Mouse (Mus musculus): ENCODE measurements at regions not wholly inside any gene's neighbourhood (a gene's known extent, or its start where the extent isn't known, plus 50 kb on each side); places are given as distances from the start of the nearest gene placed in this dataset.
A peak's percentile ranks its signal among the peaks of the same experiment; 100 is the strongest.
"Not testable (repeated sequence)": the region's sequence is repeated elsewhere in the genome, so short reads cannot be mapped to it uniquely, and the experiment has no call there.

GRCm38 (mm10) chr14:26319821-26320220, 62.1 kb downstream of the Duxbl3 start:
- not testable (repeated sequence) for H3K4me1 ChIP-seq (ENCODE audit: control insufficient read depth in 2 of 2, insufficient read depth in 2 of 2, low read length in 2 of 2); H3K36me3 ChIP-seq (ENCODE audit: control insufficient read depth, insufficient read depth, low read length); H3K27me3 ChIP-seq (ENCODE audit: control insufficient read depth, insufficient read depth, low read length); H3K27ac ChIP-seq (replicated peaks in 1 of 2; ENCODE audit: control insufficient read depth in 1 of 2, insufficient read depth in 1 of 2, low read depth in 2 of 2, low read length in 2 of 2); H3K4me2 ChIP-seq (ENCODE audit: low read length); H3K4me3 ChIP-seq (ENCODE audit: control insufficient read depth in 1 of 2, insufficient read depth in 1 of 2, low read depth in 1 of 2, low read length in 2 of 2); H3K9ac ChIP-seq (ENCODE audit: low read length); H3K9me3 ChIP-seq (ENCODE audit: control insufficient read depth, low read length); ATAC-seq (ENCODE audit: insufficient number of reproducible peaks, insufficient read depth, low FRiP score, low read depth)
- WGBS: 78% methylated on average over 2 of the region's 2 CpGs

DNA sequence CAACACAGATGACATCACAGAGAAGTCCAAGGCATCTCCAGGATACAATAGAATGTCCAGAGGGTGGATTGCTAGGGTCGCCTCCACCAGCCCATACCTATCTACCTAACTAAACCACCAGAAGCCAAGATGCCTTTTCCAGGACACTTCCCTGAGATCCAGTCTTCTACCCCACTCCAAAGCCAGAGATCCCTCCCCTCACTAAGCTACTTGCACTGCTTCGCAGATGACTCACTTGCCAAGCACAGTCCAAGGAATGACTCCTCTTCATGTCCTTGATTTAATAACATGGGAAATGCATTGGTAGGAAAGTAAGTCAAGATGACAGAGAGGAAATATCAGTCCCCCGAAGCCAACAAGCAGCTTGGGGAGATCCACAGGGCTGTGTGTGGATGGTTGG, 63.0 kb downstream of the Duxbl3 start:
- Histone ChIP-seq H3K27ac (replicated peaks in 1 of 2; ENCODE audit: control insufficient read depth in 1 of 2, insufficient read depth in 1 of 2, low read depth in 2 of 2, low read length in 2 of 2) (no peak overlapping the region), H3K4me3 (ENCODE audit: control insufficient read depth in 1 of 2, insufficient read depth in 1 of 2, low read depth in 1 of 2, low read length in 2 of 2) (no peak overlapping the region), H3K9ac (ENCODE audit: low read length) (no peak overlapping the region), H3K9me3 (ENCODE audit: control insufficient read depth, low read length) (no peaks in the 10 kb centered on the region), H3K4me2 (ENCODE audit: low read length) (no peak overlapping the region), H3K27me3 (ENCODE audit: control insufficient read depth, insufficient read depth, low read length) (no peaks in the 10 kb centered on the region), H3K4me1 (ENCODE audit: control insufficient read depth in 2 of 2, insufficient read depth in 2 of 2, low read length in 2 of 2) (no peaks in the 10 kb centered on the region), H3K36me3 (ENCODE audit: control insufficient read depth, insufficient read depth, low read length) (no peaks in the 10 kb centered on the region)
- 88% methylated on average over 3 of the region's 3 CpGs for WGBS
- ATAC-seq (ENCODE audit: insufficient number of reproducible peaks, insufficient read depth, low FRiP score, low read depth): no peak

DNA sequence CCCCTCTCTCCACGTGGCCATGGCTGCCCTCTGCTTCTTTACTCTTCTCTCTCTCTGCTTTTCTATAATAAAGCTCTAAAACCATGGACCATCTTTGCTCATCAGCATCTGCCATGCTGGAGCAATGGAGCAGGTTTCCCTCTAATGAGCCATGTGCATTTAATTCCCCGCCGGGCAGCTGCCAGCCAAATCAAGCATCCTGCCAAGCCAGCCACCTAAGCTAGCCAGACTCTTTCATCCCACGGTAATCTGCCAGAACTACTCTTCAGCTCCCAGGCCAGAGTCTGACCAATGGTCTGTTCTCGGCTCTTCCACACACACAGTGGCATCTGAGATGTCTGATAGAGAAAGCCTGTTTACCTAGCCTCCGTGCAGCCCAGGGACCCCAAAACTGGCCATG, 70.8 kb downstream of the Duxbl3 start:
- Histone ChIP-seq H3K4me1 (ENCODE audit: control insufficient read depth in 2 of 2, insufficient read depth in 2 of 2, low read length in 2 of 2) (no peaks in the 10 kb centered on the region), H3K27ac (replicated peaks in 1 of 2; ENCODE audit: control insufficient read depth in 1 of 2, insufficient read depth in 1 of 2, low read depth in 2 of 2, low read length in 2 of 2) (no peak overlapping the region), H3K27me3 (ENCODE audit: control insufficient read depth, insufficient read depth, low read length) (no peaks in the 10 kb centered on the region), H3K4me3 (ENCODE audit: control insufficient read depth in 1 of 2, insufficient read depth in 1 of 2, low read depth in 1 of 2, low read length in 2 of 2) (no peak overlapping the region), H3K36me3 (ENCODE audit: control insufficient read depth, insufficient read depth, low read length) (no peaks in the 10 kb centered on the region), H3K9me3 (ENCODE audit: control insufficient read depth, low read length) (no peaks in the 10 kb centered on the region), H3K9ac (ENCODE audit: low read length) (no peak overlapping the region), H3K4me2 (ENCODE audit: low read length) (no peak overlapping the region)
- no peak for ATAC-seq (ENCODE audit: insufficient number of reproducible peaks, insufficient read depth, low FRiP score, low read depth)
- 80% methylated on average over 6 of the region's 6 CpGs for WGBS

DNA sequence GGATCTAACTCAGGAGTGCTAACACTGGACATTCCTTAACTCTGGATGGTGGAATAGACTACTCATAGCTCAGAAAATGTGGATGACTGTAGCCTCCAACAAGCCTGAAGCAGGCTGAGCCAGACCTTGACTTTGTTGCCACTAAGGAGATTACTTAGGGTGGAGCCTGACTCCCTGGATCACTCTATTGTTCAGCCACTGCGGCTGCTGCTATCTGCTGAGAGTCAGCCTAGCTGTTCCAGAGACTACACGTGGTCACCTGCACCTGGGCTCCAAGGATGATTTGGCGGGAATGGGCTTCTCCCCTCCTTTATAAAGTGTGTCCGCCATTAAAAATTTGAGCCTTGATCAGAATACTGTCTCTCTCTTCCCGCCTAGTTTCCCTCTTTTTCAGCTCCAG, 83.3 kb downstream of the Duxbl3 start:
- no peaks in the 10 kb centered on the region for H3K36me3 ChIP-seq (ENCODE audit: control insufficient read depth, insufficient read depth, low read length)
- no peaks in the 10 kb centered on the region for H3K9me3 ChIP-seq (ENCODE audit: control insufficient read depth, low read length)
- H3K9ac ChIP-seq (ENCODE audit: low read length): no peak overlapping the region
- H3K4me2 ChIP-seq (ENCODE audit: low read length): no peak overlapping the region
- H3K4me3 ChIP-seq (ENCODE audit: control insufficient read depth in 1 of 2, insufficient read depth in 1 of 2, low read depth in 1 of 2, low read length in 2 of 2): no peak overlapping the region
- no peak for ATAC-seq (ENCODE audit: insufficient number of reproducible peaks, insufficient read depth, low FRiP score, low read depth)
- no peaks in the 10 kb centered on the region for H3K27me3 ChIP-seq (ENCODE audit: control insufficient read depth, insufficient read depth, low read length)
- no peak overlapping the region for H3K27ac ChIP-seq (replicated peaks in 1 of 2; ENCODE audit: control insufficient read depth in 1 of 2, insufficient read depth in 1 of 2, low read depth in 2 of 2, low read length in 2 of 2)
- WGBS: 83% methylated on average over 5 of the region's 5 CpGs
- H3K4me1 ChIP-seq (ENCODE audit: control insufficient read depth in 2 of 2, insufficient read depth in 2 of 2, low read length in 2 of 2): no peaks in the 10 kb centered on the region

- Histone ChIP-seq H3K4me3 (ENCODE audit: control insufficient read depth in 1 of 2, insufficient read depth in 1 of 2, low read depth in 1 of 2, low read length in 2 of 2) (no peak overlapping the region), H3K27me3 (ENCODE audit: control insufficient read depth, insufficient read depth, low read length) (no peaks in the 10 kb centered on the region), H3K4me2 (ENCODE audit: low read length) (no peak overlapping the region), H3K9ac (ENCODE audit: low read length) (no peak overlapping the region), H3K4me1 (ENCODE audit: control insufficient read depth in 2 of 2, insufficient read depth in 2 of 2, low read length in 2 of 2) (peaks cover 9 to 11% of the 10 kb centered on the region in 2 experiments), H3K9me3 (ENCODE audit: control insufficient read depth, low read length) (no peaks in the 10 kb centered on the region), H3K27ac (replicated peaks in 1 of 2; ENCODE audit: control insufficient read depth in 1 of 2, insufficient read depth in 1 of 2, low read depth in 2 of 2, low read length in 2 of 2) (no peak overlapping the region), H3K36me3 (ENCODE audit: control insufficient read depth, insufficient read depth, low read length) (no peaks in the 10 kb centered on the region)
- no peak for ATAC-seq (ENCODE audit: insufficient number of reproducible peaks, insufficient read depth, low FRiP score, low read depth)
- 76% methylated on average over 1 of the region's 1 CpGs for WGBS
Measured at GRCm38 (mm10) chr14:26345227-26345626, 87.5 kb downstream of the Duxbl3 start.

DNA sequence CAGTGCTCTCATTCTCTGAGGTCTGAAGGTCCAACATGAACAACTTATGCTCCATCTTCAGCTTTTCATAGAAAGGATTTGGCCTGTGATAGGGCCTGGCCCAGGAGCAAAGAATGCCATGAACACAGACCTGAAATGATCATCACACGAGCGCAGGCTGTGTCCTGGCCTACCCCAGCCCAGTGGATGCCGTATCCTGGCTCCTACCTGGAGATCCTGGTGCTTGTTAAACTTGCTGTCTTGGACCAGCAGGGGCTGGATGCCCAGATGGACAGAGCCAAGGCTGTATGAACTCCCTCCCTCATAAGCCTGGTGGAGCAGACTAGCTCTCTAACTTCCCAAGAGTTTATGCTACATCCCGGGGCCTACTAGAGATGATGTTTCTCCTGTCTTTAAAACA, 89.5 kb downstream of the Duxbl3 start:
- Histone ChIP-seq H3K36me3 (ENCODE audit: control insufficient read depth, insufficient read depth, low read length) (no peaks in the 10 kb centered on the region), H3K4me3 (ENCODE audit: control insufficient read depth in 1 of 2, insufficient read depth in 1 of 2, low read depth in 1 of 2, low read length in 2 of 2) (no peak overlapping the region), H3K27me3 (ENCODE audit: control insufficient read depth, insufficient read depth, low read length) (no peaks in the 10 kb centered on the region), H3K9me3 (ENCODE audit: control insufficient read depth, low read length) (no peaks in the 10 kb centered on the region), H3K27ac (replicated peaks in 1 of 2; ENCODE audit: control insufficient read depth in 1 of 2, insufficient read depth in 1 of 2, low read depth in 2 of 2, low read length in 2 of 2) (no peak overlapping the region), H3K4me1 (ENCODE audit: control insufficient read depth in 2 of 2, insufficient read depth in 2 of 2, low read length in 2 of 2) (peaks cover 9 to 11% of the 10 kb centered on the region in 2 experiments), H3K4me2 (ENCODE audit: low read length) (no peak overlapping the region), H3K9ac (ENCODE audit: low read length) (no peak overlapping the region)
- ATAC-seq (ENCODE audit: insufficient number of reproducible peaks, insufficient read depth, low FRiP score, low read depth): no peak
- 90% methylated on average over 4 of the region's 4 CpGs for WGBS

DNA sequence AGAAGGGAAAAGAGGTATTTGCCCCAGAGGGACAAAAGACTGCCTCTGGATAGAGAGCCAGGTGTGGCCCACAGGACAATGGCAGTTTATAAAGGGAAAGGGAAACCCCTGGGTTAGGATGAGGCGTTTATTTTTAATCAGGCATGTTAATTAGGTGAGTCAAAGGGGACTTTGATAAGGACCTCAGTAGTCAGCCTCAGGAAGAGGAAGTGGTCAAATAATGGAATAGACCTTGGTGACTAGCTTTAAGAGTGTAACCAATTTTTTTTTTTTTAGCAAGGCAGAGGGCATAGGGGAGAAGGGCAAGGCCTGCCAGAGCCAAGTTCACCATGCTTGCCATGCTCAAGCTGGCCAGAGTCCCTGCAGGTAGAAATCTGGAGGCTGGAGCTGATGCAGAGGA, 95.2 kb downstream of the Duxbl3 start:
- Histone ChIP-seq H3K27ac (replicated peaks in 1 of 2; ENCODE audit: control insufficient read depth in 1 of 2, insufficient read depth in 1 of 2, low read depth in 2 of 2, low read length in 2 of 2) (no peak overlapping the region), H3K36me3 (ENCODE audit: control insufficient read depth, insufficient read depth, low read length) (no peaks in the 10 kb centered on the region), H3K9me3 (ENCODE audit: control insufficient read depth, low read length) (no peaks in the 10 kb centered on the region), H3K4me1 (ENCODE audit: control insufficient read depth in 2 of 2, insufficient read depth in 2 of 2, low read length in 2 of 2) (peaks cover 18 to 24% of the 10 kb centered on the region in 2 experiments), H3K4me3 (ENCODE audit: control insufficient read depth in 1 of 2, insufficient read depth in 1 of 2, low read depth in 1 of 2, low read length in 2 of 2) (no peak overlapping the region), H3K4me2 (ENCODE audit: low read length) (no peak overlapping the region), H3K27me3 (ENCODE audit: control insufficient read depth, insufficient read depth, low read length) (no peaks in the 10 kb centered on the region), H3K9ac (ENCODE audit: low read length) (no peak overlapping the region)
- WGBS: 43% methylated on average over 1 of the region's 1 CpGs
- ATAC-seq (ENCODE audit: insufficient number of reproducible peaks, insufficient read depth, low FRiP score, low read depth): no peak

- no peak overlapping the region for H3K9ac ChIP-seq (ENCODE audit: low read length)
- ATAC-seq (ENCODE audit: insufficient number of reproducible peaks, insufficient read depth, low FRiP score, low read depth): peak; percentile 85
Measured at GRCm38 (mm10) chr14:26357242-26357641, 99.5 kb downstream of the Duxbl3 start.

More at GRCm38 (mm10) chr14:26357242-26357641, 99.5 kb downstream of the Duxbl3 start:
- 26% methylated on average over 6 of the region's 6 CpGs for WGBS
- no peak overlapping the region for H3K4me3 ChIP-seq (ENCODE audit: control insufficient read depth in 1 of 2, insufficient read depth in 1 of 2, low read depth in 1 of 2, low read length in 2 of 2)
- 0 out of 4 replicates have a peak overlapping the region, but pooled peaks of 1 of the 2 experiments have one; percentile 19 for H3K27ac ChIP-seq (replicated peaks in 1 of 2; ENCODE audit: control insufficient read depth in 1 of 2, insufficient read depth in 1 of 2, low read depth in 2 of 2, low read length in 2 of 2)
- no peaks in the 10 kb centered on the region for H3K36me3 ChIP-seq (ENCODE audit: control insufficient read depth, insufficient read depth, low read length)
- H3K4me1 ChIP-seq (ENCODE audit: control insufficient read depth in 2 of 2, insufficient read depth in 2 of 2, low read length in 2 of 2): peaks cover 11 to 14% of the 10 kb centered on the region in 2 experiments
- H3K4me2 ChIP-seq (ENCODE audit: low read length): peak overlapping the region; percentile 31; the same call in 1 of the 2 replicates
- no peaks in the 10 kb centered on the region for H3K27me3 ChIP-seq (ENCODE audit: control insufficient read depth, insufficient read depth, low read length)
- no peaks in the 10 kb centered on the region for H3K9me3 ChIP-seq (ENCODE audit: control insufficient read depth, low read length)
